Mouse (Mus musculus): ENCODE measurements around the gene Cdr2l.

DNA sequence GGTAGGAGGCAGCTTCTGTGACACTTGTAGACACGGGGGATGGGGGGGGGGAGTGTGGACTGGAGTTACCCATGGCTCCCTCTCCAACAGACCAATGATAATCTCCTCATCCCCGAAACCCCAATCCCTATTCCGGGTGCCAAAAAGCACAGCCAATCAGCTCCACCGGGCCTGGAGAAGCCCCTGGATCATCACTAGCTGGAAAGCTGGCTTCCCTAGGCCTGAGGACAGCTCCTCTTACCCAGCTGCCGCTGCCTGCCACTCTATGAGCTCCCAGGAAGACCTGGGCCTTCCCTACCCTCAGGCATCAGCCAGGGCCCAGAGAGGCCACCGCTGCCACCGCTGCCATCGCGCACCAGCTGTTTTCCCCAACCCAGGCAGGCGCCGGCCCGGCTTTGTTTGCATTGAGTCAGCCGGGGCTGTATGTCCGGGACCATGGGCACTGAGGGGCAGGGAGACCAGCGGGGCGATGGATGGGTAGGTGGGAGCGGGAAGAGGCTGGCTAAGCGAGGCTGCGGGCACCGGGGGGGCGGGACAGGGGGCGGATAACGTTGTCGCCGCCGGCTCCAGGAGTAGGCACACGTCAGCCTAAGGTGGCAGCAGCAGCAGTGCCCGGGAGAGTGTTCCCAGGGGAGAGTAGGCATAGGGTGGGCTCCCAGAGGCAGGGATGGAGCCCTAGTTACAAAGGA, 14.9 kb upstream of the Cdr2l start:
- no peak for TF ChIP-seq CTCF (IDR thresholded peaks at IDR 0.05; ENCODE audit: low read depth, low read length)
- no peak for TF ChIP-seq POLR2A (IDR thresholded peaks at IDR 0.05; ENCODE audit: borderline replicate concordance, low read depth, low read length)
